Mouse (Mus musculus) myocyte (in vitro differentiated cells): ENCODE results near the gene Arpc5l. TPM values are rescaled to one million over a fixed set of nuclear protein-coding genes. Genes with fewer than 3 reads are reported as not detected.
A peak's percentile ranks its signal among the peaks of the same experiment; 100 is the strongest.

Experiments used
- H3K27me3 ChIP-seq: one replicate; pipeline ENCODE4 v1.6.1; 2011; ENCODE audit not compliant: control insufficient read depth, insufficient read depth, insufficient read length
- H3K36me3 ChIP-seq: one replicate; pipeline ENCODE4 v1.6.1; 2011; ENCODE audit not compliant: control insufficient read depth, insufficient read depth
- H3K4me2 ChIP-seq: one replicate; pipeline ENCODE4 v1.6.1; 2011; ENCODE audit warnings: low read depth, control low read depth
- H3K4me3 ChIP-seq: one replicate; pipeline ENCODE4 v1.5.1; 2011; ENCODE audit warnings: mild to moderate bottlenecking, control low read depth, moderate library complexity
- H3K79me2 ChIP-seq: one replicate; pipeline ENCODE4 v1.6.1; 2011; ENCODE audit not compliant: control insufficient read depth, insufficient read depth
- H3ac ChIP-seq: one replicate; pipeline ENCODE4 v1.6.1; 2011; ENCODE audit not compliant: control insufficient read depth, insufficient read length
- CEBPB ChIP-seq: IDR thresholded peaks from 2 replicates; pipeline ENCODE4 v1.6.1; 2011; ENCODE audit warnings: mild to moderate bottlenecking, moderate library complexity; ENCODE audit not compliant: poor library complexity, insufficient read depth, severe bottlenecking
- E2F4 ChIP-seq: IDR thresholded peaks from one replicate; pipeline ENCODE4 v1.6.1; 2011; ENCODE audit warnings: mild to moderate bottlenecking, control low read depth, moderate library complexity; ENCODE audit not compliant: insufficient read depth
- MAX ChIP-seq: IDR thresholded peaks from one replicate; pipeline ENCODE4 v1.6.1; 2011; ENCODE audit warnings: low read depth, mild to moderate bottlenecking, control low read depth
- MYOD1 ChIP-seq, 3 experiments: IDR thresholded peaks; one replicate each; pipeline ENCODE4 v1.6.1; 2011; ENCODE audit warnings: control low read depth in 2 of 3, low read depth in 2 of 3, mild to moderate bottlenecking in 2 of 3, moderate library complexity in 1 of 3; ENCODE audit not compliant: insufficient read length in 2 of 3, control insufficient read depth in 1 of 3
- MYOG ChIP-seq, 3 experiments: IDR thresholded peaks; one replicate each; pipeline ENCODE4 v1.6.1; 2011; ENCODE audit warnings: control low read depth in 2 of 3, low read depth in 2 of 3, mild to moderate bottlenecking in 2 of 3; ENCODE audit not compliant: insufficient read length in 2 of 3, control insufficient read depth in 1 of 3, insufficient read depth in 1 of 3
- POLR2A ChIP-seq: IDR thresholded peaks from one replicate; pipeline ENCODE4 v1.6.1; 2011; ENCODE audit warnings: low read depth, mild to moderate bottlenecking, control low read depth, moderate library complexity; ENCODE audit not compliant: insufficient read length
- POLR2AphosphoS2 ChIP-seq: IDR thresholded peaks from one replicate; pipeline ENCODE4 v1.6.1; 2011; ENCODE audit warnings: low read depth, control low read depth; ENCODE audit not compliant: insufficient read length
- REST ChIP-seq: IDR thresholded peaks from one replicate; pipeline ENCODE4 v1.6.1; 2011; ENCODE audit warnings: mild to moderate bottlenecking, control low read depth, moderate library complexity; ENCODE audit not compliant: insufficient read depth, insufficient read length
- SRF ChIP-seq: IDR thresholded peaks from one replicate; pipeline ENCODE4 v1.6.1; 2011; ENCODE audit warnings: low read depth; ENCODE audit not compliant: control insufficient read depth, insufficient read length
- TCF12 ChIP-seq: IDR thresholded peaks from one replicate; pipeline ENCODE4 v1.6.1; 2011; ENCODE audit warnings: mild to moderate bottlenecking, control low read depth; ENCODE audit not compliant: poor library complexity, insufficient read depth, severe bottlenecking
- TCF3 ChIP-seq: IDR thresholded peaks from one replicate; pipeline ENCODE4 v1.6.1; 2011; ENCODE audit warnings: low read depth, control low read depth; ENCODE audit not compliant: insufficient read length
- USF1 ChIP-seq: IDR thresholded peaks from one replicate; pipeline ENCODE4 v1.6.1; 2011; ENCODE audit warnings: low read depth, mild to moderate bottlenecking, control low read depth, moderate library complexity
- polyA plus RNA-seq: library from polyadenylated mRNA; unstranded; fragments of >200 nt; fragmentation: generic; extraction: Trizol; gene quantifications from one replicate; pipeline ENCODE4 v1.2.1, GENCODE M21; 2012; ENCODE audit warnings: missing spikeins

The Arpc5l gene
- polyA plus RNA-seq, 1 experiment: 144 TPM

DNA sequence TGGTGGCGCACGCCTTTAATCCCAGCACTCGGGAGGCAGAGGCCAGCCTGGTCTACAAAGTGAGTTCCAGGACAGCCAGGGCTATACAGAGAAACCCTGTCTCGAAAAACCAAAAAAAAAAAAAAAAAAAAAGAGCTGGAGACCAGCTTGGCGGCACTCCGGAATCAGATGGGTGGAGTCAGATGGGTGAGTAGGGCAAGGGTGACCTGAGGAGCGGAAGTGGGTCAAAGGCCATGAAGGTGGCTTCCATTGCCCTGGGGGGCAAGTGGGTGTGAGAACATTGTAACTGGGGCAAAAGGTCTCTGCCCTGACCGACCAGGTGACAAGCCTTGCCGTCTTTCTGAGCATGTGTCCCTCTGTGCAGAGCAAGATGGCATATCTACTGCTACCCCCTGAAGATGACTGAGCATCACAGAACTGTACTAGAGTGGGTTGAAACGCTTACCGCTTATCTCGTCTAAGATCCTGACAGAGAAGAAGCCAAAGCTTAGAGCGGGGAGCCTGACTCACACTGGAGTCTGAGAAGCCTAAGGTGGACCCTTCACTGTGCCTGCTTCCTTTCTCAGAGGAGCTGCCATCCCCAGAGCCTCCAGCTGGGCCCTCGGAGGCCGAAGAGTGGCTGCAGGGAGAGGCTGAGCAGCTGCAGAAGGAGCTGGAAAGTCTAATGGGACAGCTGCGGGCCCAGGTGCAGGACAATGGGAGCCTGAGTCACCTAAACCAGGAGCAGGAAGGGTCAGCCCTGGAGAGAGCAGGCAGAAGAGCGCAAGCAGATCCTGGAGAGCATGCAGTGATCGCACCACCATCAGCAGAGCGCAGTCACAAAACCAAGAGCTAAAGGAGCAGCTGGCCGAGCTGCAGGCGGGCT is 29.0 kb upstream of the Arpc5l start:
- TF ChIP-seq CEBPB (no peak), TCF12 (peak; percentile 36), POLR2AphosphoS2 (no peak), MYOG (IDR thresholded peaks at IDR 0.05; ENCODE audit: control insufficient read depth in 1 of 3, insufficient read depth in 1 of 3, insufficient read length in 2 of 3, low read depth in 2 of 3) (peak in 2 of 3 experiments; percentile 80 to 93), USF1 (no peak), TCF3 (peak; percentile 64), MYOD1 (IDR thresholded peaks at IDR 0.05; ENCODE audit: control insufficient read depth in 1 of 3, insufficient read length in 2 of 3, low read depth in 2 of 3) (peak in 2 of 3 experiments; percentile 73 to 86)
- Histone ChIP-seq H3ac (no peak overlapping the region), H3K27me3 (no peaks in the 10 kb centered on the region), H3K36me3 (no peaks in the 10 kb centered on the region), H3K4me2 (no peak overlapping the region), H3K79me2 (no peaks in the 10 kb centered on the region), H3K4me3 (no peak overlapping the region)

DNA sequence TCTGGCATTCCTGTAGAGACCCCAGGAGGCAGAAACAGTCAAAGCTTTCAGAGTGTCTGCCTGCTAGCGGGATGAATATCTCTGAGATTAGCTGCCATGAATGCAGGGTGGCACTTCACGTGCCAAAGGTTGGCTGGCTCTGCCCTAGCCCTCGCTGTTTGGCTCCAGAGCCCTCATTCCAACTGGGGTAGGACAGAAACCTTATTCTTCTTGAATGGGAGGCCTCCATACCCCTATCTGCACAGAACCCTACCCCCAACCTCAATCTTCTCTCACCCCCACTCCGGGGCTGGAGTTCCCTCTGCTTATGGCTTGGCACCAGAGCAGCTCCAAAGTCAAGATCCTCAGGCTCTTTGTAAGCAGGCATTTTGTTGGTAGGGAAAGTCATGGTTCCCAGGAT is 27.3 kb upstream of the Arpc5l start:
- H3K4me2 ChIP-seq: no peak overlapping the region
- no peak overlapping the region for H3K4me3 ChIP-seq
- H3ac ChIP-seq: no peak overlapping the region
- H3K27me3 ChIP-seq: no peaks in the 10 kb centered on the region
- no peaks in the 10 kb centered on the region for H3K36me3 ChIP-seq
- TF ChIP-seq E2F4 (no peak), TCF3 (no peak), REST (no peak)
- H3K79me2 ChIP-seq: no peaks in the 10 kb centered on the region

GRCm38 (mm10) chr2:38983456-38983855 is 21.7 kb upstream of the Arpc5l start:
- Histone ChIP-seq H3K36me3 (no peaks in the 10 kb centered on the region), H3K27me3 (no peaks in the 10 kb centered on the region), H3K79me2 (no peaks in the 10 kb centered on the region), H3K4me2 (no peak overlapping the region), H3ac (no peak overlapping the region), H3K4me3 (no peak overlapping the region)
- TF ChIP-seq REST: no peak
- no peak for TF ChIP-seq POLR2A
- TF ChIP-seq MYOD1 (IDR thresholded peaks at IDR 0.05; ENCODE audit: control insufficient read depth in 1 of 3, insufficient read length in 2 of 3, low read depth in 2 of 3): no peak
- no peak for TF ChIP-seq TCF3
- TF ChIP-seq CEBPB: no peak
- no peak for TF ChIP-seq USF1
- TF ChIP-seq SRF: no peak
- TF ChIP-seq MYOG (IDR thresholded peaks at IDR 0.05; ENCODE audit: control insufficient read depth in 1 of 3, insufficient read depth in 1 of 3, insufficient read length in 2 of 3, low read depth in 2 of 3): no peak
- TF ChIP-seq POLR2AphosphoS2: no peak
- no peak for TF ChIP-seq TCF12
- TF ChIP-seq MAX: no peak
- TF ChIP-seq E2F4: no peak

DNA sequence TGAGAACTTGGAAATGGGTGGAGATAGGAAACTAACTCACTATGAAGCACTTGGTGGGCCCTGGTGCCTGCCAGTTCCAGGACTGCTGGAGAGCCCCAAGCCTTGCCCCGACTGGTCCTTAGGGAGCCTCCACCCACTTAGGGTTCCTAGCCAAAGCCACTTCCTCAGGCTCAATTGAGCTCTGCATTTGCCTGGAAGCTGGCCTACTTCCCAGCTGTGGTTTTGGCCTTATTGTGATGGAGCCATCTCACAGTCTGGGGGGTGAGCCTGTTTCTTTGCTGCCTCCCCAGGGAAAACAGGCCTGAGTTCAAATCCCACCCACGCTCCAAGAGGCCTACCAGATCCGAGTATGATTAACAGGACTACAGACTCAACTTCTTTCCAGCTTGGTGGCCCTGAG is 18.6 kb upstream of the Arpc5l start:
- Histone ChIP-seq H3K27me3 (no peaks in the 10 kb centered on the region), H3K36me3 (no peaks in the 10 kb centered on the region), H3K79me2 (no peaks in the 10 kb centered on the region), H3K4me3 (no peak overlapping the region), H3ac (no peak overlapping the region), H3K4me2 (peak overlapping the region; percentile 50)
- no peak for TF ChIP-seq TCF3
- peak; percentile 28; the same call in 1 of the 2 replicates for TF ChIP-seq CEBPB
- TF ChIP-seq MYOG (IDR thresholded peaks at IDR 0.05; ENCODE audit: control insufficient read depth in 1 of 3, insufficient read depth in 1 of 3, insufficient read length in 2 of 3, low read depth in 2 of 3): peak in 1 of 3 experiments; percentile 64
- no peak for TF ChIP-seq USF1
- TF ChIP-seq MAX: no peak
- no peak for TF ChIP-seq POLR2AphosphoS2
- TF ChIP-seq MYOD1 (IDR thresholded peaks at IDR 0.05; ENCODE audit: control insufficient read depth in 1 of 3, insufficient read length in 2 of 3, low read depth in 2 of 3): peak in 1 of 3 experiments; percentile 42
- no peak for TF ChIP-seq E2F4
- TF ChIP-seq SRF: peak; percentile 53
- no peak for TF ChIP-seq TCF12
- TF ChIP-seq REST: no peak
- TF ChIP-seq POLR2A: no peak

- TF ChIP-seq MYOG (IDR thresholded peaks at IDR 0.05; ENCODE audit: control insufficient read depth in 1 of 3, insufficient read depth in 1 of 3, insufficient read length in 2 of 3, low read depth in 2 of 3) (peak in 1 of 3 experiments; percentile 63), POLR2AphosphoS2 (no peak)
- H3K36me3 ChIP-seq: no peaks in the 10 kb centered on the region
- no peaks in the 10 kb centered on the region for H3K79me2 ChIP-seq
Observed at GRCm38 (mm10) chr2:38987371-38987770, 17.8 kb upstream of the Arpc5l start.

More at GRCm38 (mm10) chr2:38987371-38987770, 17.8 kb upstream of the Arpc5l start:
- Histone ChIP-seq H3ac (no peak overlapping the region), H3K4me3 (no peak overlapping the region), H3K4me2 (peak overlapping the region; percentile 60), H3K27me3 (no peaks in the 10 kb centered on the region)
